ENCODE assay signal across 8 mouse cellular contexts in the genomic region with DNA sequence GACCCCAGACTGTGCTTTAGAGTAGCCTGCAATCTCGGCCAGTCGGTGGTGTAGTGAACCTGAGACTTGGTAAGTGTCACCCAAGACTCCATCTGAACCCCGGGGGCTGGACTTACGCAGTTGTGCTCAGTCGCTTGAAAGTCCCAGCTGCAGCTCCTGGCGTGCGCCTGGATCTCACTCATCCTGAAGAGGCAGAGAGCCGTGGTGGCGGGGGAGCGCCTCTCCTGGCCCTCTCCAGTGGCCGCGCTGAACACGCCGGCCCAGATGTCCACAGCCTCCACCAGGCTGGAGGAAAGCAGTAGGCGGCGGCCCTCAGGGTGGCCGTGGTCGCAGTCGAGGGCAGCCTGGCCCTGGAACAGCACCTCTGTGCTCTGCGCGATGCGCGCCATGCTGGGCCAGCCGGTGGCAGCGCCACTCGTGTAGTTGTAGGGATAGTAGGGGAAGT. TPM values are rescaled to one million over a fixed set of nuclear protein-coding genes. Genes with fewer than 3 reads are reported as not detected.
DNase-seq lines count a peak whose midpoint lies in the region; ATAC-seq lines count a peak whose summit lies in the region.

No protein-coding gene starts in this region.

- intact Hi-C loops in heart, postnatal 36 days (cut with DNase I): loop anchor here (5.0 kb wide), 1 partner anchor 246 kb away; no protein-coding TSS in a partner anchor
- intact Hi-C loops in left cerebral cortex, postnatal 4 days (cut with DNase I): loop anchor here (10.0 kb wide), 3 partner anchors 109 to 729 kb away; no protein-coding TSS in a partner anchor

- DNase-seq in cerebellum, adult 11-12 months: peak; percentile 34
- DNase-seq in cerebellum, adult 9-10 months: no peak
- DNase-seq in adrenal gland, adult 2 months: peak; percentile 45
- DNase-seq in heart, postnatal 36 days: peak; percentile 35 to 54
- peak; percentile 66 for DNase-seq in left cerebral cortex, postnatal 4 days
- peak; percentile 34 to 36 for DNase-seq in right cerebral cortex, postnatal 36 days (ENCODE audit: low spot score in 2 of 2)

- ATAC-seq in erythroid progenitor cell, adult 5-6 weeks (replicated peaks; ENCODE audit: low FRiP score, poor library complexity, severe bottlenecking): peak; percentile 28
- 0 out of 2 replicates have a peak, but pooled peaks have one; percentile 2 for ATAC-seq in megakaryocyte-erythroid progenitor cell, adult 5-6 weeks (replicated peaks; ENCODE audit: low FRiP score, low TSS enrichment, poor library complexity, severe bottlenecking)

RNA-seq across cellular contexts. Expression of gene Plxnc1, which starts 1.2 kb away (rescaled TPM):
- total RNA-seq in adrenal gland, adult 2 months (2021): 1 to 10 TPM; 2.4 to 8.0 TPM
- polyA plus RNA-seq in adrenal gland, adult 2 months (2012; rRNA removed): 1.0 and 1.1 TPM in 2 replicates
- 18.4 and 29.9 TPM in 2 replicates for total RNA-seq in erythroid progenitor cell, adult 5-6 weeks (2015; ENCODE audit: low replicate concordance)
- 8.7 and 9.5 TPM in 2 replicates for total RNA-seq in erythroid progenitor cell, adult 5-6 weeks (2017; ENCODE audit: low replicate concordance)
- 1 to 10 TPM; 2.0 to 3.0 TPM for total RNA-seq in heart, postnatal 36 days (2021)
- total RNA-seq in left cerebral cortex, postnatal 4 days (2021): 10 to 100 TPM; 58.4 to 67.3 TPM
- 60.9 and 112 TPM in 2 replicates for total RNA-seq in megakaryocyte-erythroid progenitor cell, adult 5-6 weeks (2014; fragmentation: Nextera tagmentation)
- total RNA-seq in megakaryocyte-erythroid progenitor cell, adult 5-6 weeks (2017): 46.9 and 67.8 TPM in 2 replicates
